Mouse (Mus musculus) cortical plate, adult 2 months (tissue): ENCODE measurements around the gene Glt6d1.

Experiments
- CTCF ChIP-seq: fragments of 200-500 bp; IDR thresholded peaks from 2 replicates; pipeline ENCODE4 v1.5.1; 2011; ENCODE audit warnings: mild to moderate bottlenecking, control low read depth, low read length; ENCODE audit not compliant: insufficient read depth; ENCODE audit errors: extremely low read depth
- POLR2A ChIP-seq: fragments of 200-500 bp; IDR thresholded peaks from 2 replicates; pipeline ENCODE4 v1.6.1; 2011; ENCODE audit warnings: mild to moderate bottlenecking, low read length, control low read depth; ENCODE audit not compliant: insufficient read depth; ENCODE audit errors: extremely low read depth

DNA sequence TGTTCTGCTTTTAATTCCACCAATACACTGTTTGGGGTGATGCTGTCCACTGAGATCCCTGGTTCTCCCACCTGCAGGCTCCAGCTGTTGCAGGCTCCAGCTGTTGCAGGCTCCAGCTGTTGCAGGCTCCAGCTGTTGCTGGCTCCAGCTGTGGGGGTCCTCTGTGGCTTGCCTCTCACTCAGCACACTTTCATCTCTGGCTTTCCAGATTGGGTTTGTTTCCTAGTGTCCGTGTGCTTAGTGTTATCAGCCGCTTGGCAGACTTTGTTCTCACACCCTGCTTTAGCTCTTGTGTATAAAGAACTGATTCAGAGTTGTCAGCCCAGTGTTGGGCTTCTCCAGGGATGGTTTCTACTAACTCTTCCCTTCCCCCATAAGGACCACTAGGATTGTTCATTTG is 18.0 kb downstream of the Glt6d1 start:
- no peak for TF ChIP-seq CTCF
- TF ChIP-seq POLR2A, result no peak
